Mouse (Mus musculus) CD4-positive, CD25-positive, alpha-beta regulatory T cell, adult 4 months (primary cell): ENCODE measurements around the gene Cilp2. TPM values are rescaled to one million over a fixed set of nuclear protein-coding genes. Genes with fewer than 3 reads are reported as not detected.

Experiments
- ATAC-seq: one replicate; pipeline ENCODE4 v1.8.0; 2017
- polyA plus RNA-seq, 2 experiments: library from polyadenylated mRNA; unstranded; fragments of 100-300 nt; shearing (Covaris generic); gene quantifications; one replicate each; pipeline ENCODE4 v1.2.1; 2017

The Cilp2 gene
- polyA plus RNA-seq, 2 experiments from 2014 or later, result not detected

DNA sequence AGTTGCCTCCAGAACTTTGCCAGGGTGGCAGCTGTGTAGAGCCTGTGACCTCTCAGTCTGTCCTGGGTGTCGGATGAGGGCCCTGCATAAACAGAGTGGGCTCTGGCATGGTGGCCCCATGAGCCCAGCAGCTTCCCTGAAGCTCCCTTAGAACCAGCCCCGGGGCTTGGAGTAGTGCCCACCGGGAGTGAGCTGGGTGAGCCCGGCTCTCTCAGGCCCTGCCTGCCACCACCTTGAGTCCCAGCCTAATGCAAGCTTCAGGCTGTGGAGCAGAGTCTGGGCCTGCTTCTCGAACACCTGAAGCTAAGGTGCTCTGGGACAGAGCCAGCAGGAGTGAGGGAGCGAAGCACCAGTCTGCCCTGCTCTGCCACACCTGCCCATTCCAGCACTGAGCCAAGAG is 16.6 kb downstream of the Cilp2 start:
- no peak for ATAC-seq

DNA sequence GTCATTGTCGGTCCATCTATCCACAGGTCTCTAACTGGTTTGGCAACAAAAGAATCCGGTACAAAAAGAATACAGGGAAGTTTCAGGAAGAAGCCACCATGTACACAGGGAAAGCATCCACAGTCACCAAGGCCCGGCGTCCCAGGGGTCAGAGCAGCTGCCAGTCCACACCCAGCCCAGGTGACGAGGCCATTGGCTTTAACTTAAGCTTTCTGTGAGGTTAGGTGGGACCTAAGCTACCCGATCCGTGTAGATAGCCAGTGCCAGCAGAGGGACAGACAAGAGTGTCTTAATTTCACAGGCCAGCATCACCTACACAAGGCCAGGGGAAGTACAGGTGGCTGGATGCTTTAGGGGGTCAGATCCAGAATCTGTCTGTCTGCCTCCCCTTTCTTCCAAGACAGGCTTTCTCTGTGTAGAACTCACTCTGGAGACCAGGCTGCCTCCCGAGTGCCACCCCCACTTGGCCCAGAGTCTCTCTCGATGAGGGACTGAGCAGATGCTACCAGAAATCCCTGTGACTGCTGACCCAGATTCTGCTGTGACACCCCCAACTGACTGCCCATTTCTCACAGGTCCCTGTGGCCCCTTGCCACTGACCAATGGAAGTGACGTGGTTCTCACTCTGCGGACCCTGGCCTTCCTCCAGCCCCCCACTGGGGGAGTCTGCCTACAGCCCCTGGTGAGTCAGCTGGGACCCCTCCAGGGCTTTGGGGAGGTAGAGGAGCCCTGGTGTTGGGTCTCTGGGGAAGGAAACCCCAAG is 17.3 kb downstream of the Cilp2 start:
- ATAC-seq, result no peak

- ATAC-seq, result no peak
Measured at GRCm38 (mm10) chr8:69867696-69868326, 19.7 kb downstream of the Cilp2 start.

DNA sequence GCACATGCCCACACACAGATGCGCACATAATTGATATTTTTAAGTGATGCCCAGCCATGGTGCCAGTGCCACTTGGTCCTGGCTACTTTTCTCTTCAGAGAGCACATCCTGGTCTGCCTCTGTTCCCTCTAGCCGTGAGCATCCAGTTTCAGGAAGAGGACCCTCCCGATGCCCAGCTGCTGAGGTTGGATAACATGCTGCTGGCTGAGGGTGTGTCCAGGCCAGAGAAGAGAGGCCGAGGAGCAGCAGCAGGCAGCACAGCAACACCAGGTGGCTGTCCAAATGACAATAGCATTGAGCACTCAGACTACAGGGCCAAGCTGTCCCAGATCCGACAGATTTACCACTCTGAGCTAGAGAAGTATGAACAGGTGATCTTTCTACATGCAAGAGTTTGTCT is 23.3 kb downstream of the Cilp2 start:
- no peak for ATAC-seq

- ATAC-seq, result no peak
Measured at GRCm38 (mm10) chr8:69863387-69864020, 24.0 kb downstream of the Cilp2 start.

GRCm38 (mm10) chr8:69861251-69861650 is 26.2 kb downstream of the Cilp2 start:
- no peak for ATAC-seq

- ATAC-seq, result no peak
Measured at GRCm38 (mm10) chr8:69860807-69861206, 26.7 kb downstream of the Cilp2 start.

DNA sequence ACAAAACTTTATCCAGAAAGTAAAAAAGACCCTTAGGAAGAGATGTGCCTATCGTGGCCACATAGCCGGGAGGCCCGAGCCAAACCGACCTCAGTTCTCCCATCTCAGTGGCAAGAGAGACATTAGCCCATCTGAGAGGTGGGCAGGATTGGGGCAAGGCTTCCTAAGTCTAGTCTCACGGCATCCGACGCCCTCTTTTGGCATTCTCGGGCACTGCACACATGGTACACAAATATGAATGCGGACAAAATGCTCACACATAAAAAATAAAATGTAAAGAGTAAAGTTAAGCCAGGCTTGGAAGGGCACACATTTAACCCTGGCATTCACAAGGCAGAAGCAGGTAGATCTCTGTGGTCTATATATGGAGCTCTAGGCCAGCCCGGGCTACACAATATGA is 33.6 kb downstream of the Cilp2 start:
- no peak for ATAC-seq

- no peak for ATAC-seq
Measured at GRCm38 (mm10) chr8:69850926-69851506, 36.5 kb downstream of the Cilp2 start.

- no peak for ATAC-seq
Measured at GRCm38 (mm10) chr8:69849899-69850298, 37.6 kb downstream of the Cilp2 start.

- ATAC-seq, result no peak
Measured at GRCm38 (mm10) chr8:69848951-69849350, 38.5 kb downstream of the Cilp2 start.

DNA sequence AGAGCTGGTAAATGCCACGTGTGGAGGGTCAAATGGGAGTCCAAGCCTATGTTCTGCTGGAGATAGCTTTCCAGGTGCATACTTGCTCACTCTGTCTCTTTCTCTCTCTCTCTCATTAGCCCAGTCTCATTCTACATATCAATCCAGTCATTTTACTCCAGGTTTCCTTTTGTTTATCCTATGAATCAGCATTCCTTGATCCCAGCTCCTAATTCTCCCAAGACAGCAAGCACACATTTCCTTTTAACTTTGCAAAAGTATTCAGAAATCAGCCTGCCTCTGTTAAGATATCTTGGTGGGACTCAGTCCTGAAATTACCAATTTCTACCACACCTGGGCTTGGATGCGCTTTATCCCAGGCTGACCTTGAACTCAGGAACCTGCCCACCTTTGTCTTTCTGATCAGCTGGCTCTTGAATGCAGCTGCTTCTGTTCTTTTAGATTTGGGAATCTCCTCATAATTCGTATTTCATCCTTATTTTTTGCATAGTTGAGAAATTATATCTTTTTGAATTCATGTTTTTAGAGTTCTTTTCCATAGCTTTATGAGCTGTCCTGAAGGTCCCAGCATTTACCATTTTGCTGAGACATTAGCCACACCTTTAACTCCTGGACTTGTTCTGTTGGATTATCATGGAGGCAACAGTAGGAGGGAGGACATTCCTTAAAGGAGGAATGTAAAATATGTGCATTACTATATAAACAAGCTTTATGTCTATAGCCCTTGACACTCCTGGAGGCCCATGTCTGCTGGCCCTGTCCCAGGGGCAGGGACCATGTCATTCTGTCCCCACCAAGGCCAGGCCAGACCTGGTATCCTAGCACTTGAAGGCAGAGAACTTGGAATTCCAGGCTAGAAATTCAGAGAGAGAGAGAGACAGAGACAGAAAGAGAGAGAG is 40.1 kb downstream of the Cilp2 start:
- ATAC-seq, result no peak

GRCm38 (mm10) chr8:69837057-69837682 is 50.3 kb downstream of the Cilp2 start:
- ATAC-seq, result no peak

DNA sequence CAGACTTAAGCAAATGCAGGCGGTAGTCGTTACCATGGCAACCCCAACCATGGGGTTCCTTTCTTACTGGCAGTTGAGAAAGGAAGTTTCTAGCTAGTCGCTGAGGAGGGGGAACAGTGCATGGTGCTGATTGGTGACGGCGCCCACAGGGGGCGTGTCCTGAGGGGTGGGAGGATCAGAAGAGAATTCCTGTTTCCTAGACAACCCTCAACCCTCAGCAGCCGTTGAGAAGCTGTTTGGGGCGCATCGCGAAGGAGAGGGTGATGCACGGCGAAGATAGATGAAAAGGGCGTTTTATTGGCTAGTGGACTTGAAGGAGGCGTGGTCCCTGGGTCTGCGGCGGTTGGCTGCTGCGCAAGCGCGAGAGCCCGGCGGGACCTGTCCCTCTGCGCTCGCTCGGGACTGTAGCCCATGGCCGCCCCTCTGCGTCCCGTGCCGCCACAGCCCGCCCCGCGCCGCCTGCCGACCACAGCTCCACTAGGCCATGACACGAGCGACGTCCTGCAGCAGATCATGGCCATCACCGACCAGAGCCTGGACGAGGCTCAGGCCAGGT is 55.1 kb downstream of the Cilp2 start, which contains the start of gene Pbx4:
TSS of gene Pbx4 (plus strand) at position 194 of the 556 bp plus-strand sequence.
- ATAC-seq, result peak; percentile 97

Other genes starting within 250 kb of the Cilp2 start
- gene Zfp964, start 233.2 kb downstream of the Cilp2 start, polyA plus RNA-seq, result under 1 TPM; 0.89 to 0.95 TPM
- gene Zfp869, start 177.0 kb downstream of the Cilp2 start, polyA plus RNA-seq, result 10 to 100 TPM; 49.1 to 73.3 TPM
- gene Zfp963, start 137.7 kb downstream of the Cilp2 start, polyA plus RNA-seq, result 1 to 10 TPM; 6.8 to 8.1 TPM
- 1 to 10 TPM; 2.1 to 3.2 TPM for gene Gm20422, start 112.8 kb downstream of the Cilp2 start, polyA plus RNA-seq
- 10 to 100 TPM; 20.4 to 28.0 TPM for gene Atp13a1, start 96.5 kb downstream of the Cilp2 start, polyA plus RNA-seq
- gene Zfp866, start 96.5 kb downstream of the Cilp2 start, polyA plus RNA-seq, result 10 to 100 TPM; 16.4 to 23.9 TPM
- gene Gmip, start 79.0 kb downstream of the Cilp2 start, polyA plus RNA-seq, result 100 to 1,000 TPM in 1 of 2 experiments, 10 to 100 TPM in 1; 71.9 to 150 TPM
- gene Lpar2, start 65.3 kb downstream of the Cilp2 start, polyA plus RNA-seq, result under 1 TPM; 0.74 to 0.75 TPM
- 10 to 100 TPM; 10.2 to 17.1 TPM for gene Pbx4, start 55.2 kb downstream of the Cilp2 start, polyA plus RNA-seq
- under 1 TPM in 1 of 2 experiments, not detected in 1; 0.24 TPM for gene Tssk6, start 14.5 kb upstream of the Cilp2 start, polyA plus RNA-seq
- 100 to 1,000 TPM; 184 to 253 TPM for gene Ndufa13, start 14.9 kb upstream of the Cilp2 start, polyA plus RNA-seq
- 1 to 10 TPM in 1 of 2 experiments, under 1 TPM in 1; 0.91 to 1.6 TPM for gene Yjefn3, start 15.0 kb upstream of the Cilp2 start, polyA plus RNA-seq
- gene Gatad2a, start 108.7 kb upstream of the Cilp2 start, polyA plus RNA-seq, result 10 to 100 TPM; 17.4 to 21.6 TPM
- 10 to 100 TPM; 43.3 to 70.0 TPM for gene Mau2, start 155.0 kb upstream of the Cilp2 start, polyA plus RNA-seq
- 10 to 100 TPM; 51.1 to 80.3 TPM for gene Sugp1, start 155.1 kb upstream of the Cilp2 start, polyA plus RNA-seq
- 1 to 10 TPM in 1 of 2 experiments, under 1 TPM in 1; 0.60 to 1.1 TPM for gene Tm6sf2, start 185.2 kb upstream of the Cilp2 start, polyA plus RNA-seq
- gene Hapln4, start 195.8 kb upstream of the Cilp2 start, polyA plus RNA-seq, result not detected
- gene Ncan, start 233.2 kb upstream of the Cilp2 start, polyA plus RNA-seq, result not detected
- 10 to 100 TPM; 43.0 to 59.3 TPM for gene Nr2c2ap, start 243.6 kb upstream of the Cilp2 start, polyA plus RNA-seq